Mouse (Mus musculus) large intestine, adult 2 months (tissue): ENCODE measurements around the gene Hoxb9. TPM values are rescaled to one million over a fixed set of nuclear protein-coding genes. Genes with fewer than 3 reads are reported as not detected.

Experiments
- DNase-seq: peaks from one replicate; pipeline ENCODE4 v3.0.0-alpha.2; 2012; ENCODE audit warnings: low read depth, low spot score
- WGBS: fragments of 180-500 bp; shearing (Covaris S2); methylation state at CpG from one replicate; pipeline ENCODE4 v1.1.7; 2018; 5-methylcytosine and 5-hydroxymethylcytosine counted together
- polyA plus RNA-seq: library from polyadenylated mRNA; depleted of rRNA; stranded (reverse); fragments of >200 nt; gene quantifications from 2 replicates; pipeline ENCODE4 v1.2.3, GENCODE M21; 2012

The Hoxb9 gene
- polyA plus RNA-seq, 1 experiment: 16.0 TPM

- 24% methylated on average over 8 of the region's 8 CpGs for WGBS
Measured at GRCm38 (mm10) chr11:96264390-96265020, 6.8 kb upstream of the Hoxb9 start.

DNA sequence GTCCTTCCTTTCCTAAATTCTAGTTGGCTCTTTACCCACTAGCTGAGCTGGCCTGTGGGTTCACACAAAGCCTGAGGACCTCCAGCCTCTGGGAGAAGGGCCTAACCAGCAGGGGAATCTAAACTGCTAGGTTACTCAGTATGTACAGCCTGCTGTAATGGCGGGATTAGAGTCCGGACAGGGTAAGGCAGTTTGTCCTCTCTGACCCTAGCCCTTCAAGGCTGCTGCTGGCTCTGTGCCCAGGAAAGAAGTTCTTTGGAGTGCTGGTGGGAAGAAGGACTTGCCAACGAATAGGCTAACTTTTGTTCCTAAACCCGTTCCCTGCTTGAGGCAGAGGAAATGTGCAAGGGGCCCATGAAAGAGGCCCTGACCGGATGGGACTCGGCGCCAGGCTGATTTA, 5.3 kb upstream of the Hoxb9 start:
- 9% methylated on average over 7 of the region's 7 CpGs for WGBS
- no peak for DNase-seq

More at GRCm38 (mm10) chr11:96264390-96265020, 6.8 kb upstream of the Hoxb9 start:
- no peak for DNase-seq

- WGBS: 44% methylated on average over 7 of the region's 7 CpGs
- no peak for DNase-seq
Measured at GRCm38 (mm10) chr11:96267021-96267920, 4.0 kb upstream of the Hoxb9 start.

DNA sequence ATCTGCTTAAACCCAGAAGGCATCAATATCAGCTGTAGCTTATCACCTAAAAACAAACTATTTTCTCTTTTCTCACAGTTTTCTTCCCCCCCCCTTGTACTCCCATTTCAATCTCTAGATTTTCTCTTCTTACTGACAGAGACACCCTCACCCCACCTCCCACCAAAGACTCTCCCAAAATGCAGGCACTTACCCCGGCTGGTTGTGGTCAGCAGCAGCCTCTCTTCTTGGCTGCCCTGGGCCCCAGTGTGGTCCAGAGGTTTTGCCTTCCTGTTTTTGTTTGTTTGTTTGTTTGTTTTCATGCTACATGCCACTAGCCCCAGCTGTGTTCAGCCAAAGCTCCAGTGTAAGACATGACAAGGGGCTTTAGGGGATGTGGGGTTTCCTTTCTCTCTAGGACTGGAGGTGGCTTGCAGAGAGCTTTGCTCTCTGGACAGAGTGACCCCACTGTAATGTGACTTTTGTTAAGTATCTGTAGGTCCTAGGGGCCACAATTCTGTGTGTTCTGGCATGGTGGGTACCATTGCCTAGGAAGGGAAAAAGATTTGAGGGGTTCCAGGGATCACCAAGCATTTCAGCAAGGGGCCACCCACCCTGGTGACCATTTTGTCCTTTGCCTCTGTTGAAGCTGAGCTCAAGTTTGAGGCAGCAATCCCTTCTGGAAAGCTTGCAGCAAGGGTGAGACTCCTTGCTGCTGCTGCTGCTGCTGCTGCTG, 3.1 kb upstream of the Hoxb9 start:
- WGBS: 50% methylated on average over 1 of the region's 1 CpGs

DNA sequence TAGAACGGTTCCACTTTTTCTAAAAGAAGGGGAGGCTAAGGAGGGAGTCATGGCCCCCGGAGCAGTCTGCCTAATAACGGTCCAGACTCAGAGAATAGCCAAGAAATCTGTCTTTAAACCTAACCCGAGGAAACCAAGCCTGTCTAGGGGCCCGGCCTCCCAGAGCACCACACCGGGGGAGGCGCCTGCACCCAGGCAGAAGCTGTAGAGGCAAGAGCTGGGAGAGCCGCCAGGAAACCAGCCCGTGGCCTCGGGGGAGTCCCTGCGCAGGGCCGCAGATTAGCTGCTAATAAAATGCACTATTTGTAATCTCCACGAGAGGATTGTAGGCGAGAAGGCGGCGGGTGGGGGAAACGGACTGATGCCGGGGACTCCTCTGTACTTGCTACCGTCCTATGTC, 1.4 kb upstream of the Hoxb9 start:
- WGBS: under 1% methylated on average over 19 of the region's 19 CpGs
- no peak for DNase-seq

More for the DNA sequence above, 3.1 kb upstream of the Hoxb9 start:
- DNase-seq: no peak

GRCm38 (mm10) chr11:96271541-96272011, 319 bp downstream of the Hoxb9 start:
- WGBS: under 1% methylated on average over 52 of the region's 52 CpGs
- DNase-seq: no peak

DNA sequence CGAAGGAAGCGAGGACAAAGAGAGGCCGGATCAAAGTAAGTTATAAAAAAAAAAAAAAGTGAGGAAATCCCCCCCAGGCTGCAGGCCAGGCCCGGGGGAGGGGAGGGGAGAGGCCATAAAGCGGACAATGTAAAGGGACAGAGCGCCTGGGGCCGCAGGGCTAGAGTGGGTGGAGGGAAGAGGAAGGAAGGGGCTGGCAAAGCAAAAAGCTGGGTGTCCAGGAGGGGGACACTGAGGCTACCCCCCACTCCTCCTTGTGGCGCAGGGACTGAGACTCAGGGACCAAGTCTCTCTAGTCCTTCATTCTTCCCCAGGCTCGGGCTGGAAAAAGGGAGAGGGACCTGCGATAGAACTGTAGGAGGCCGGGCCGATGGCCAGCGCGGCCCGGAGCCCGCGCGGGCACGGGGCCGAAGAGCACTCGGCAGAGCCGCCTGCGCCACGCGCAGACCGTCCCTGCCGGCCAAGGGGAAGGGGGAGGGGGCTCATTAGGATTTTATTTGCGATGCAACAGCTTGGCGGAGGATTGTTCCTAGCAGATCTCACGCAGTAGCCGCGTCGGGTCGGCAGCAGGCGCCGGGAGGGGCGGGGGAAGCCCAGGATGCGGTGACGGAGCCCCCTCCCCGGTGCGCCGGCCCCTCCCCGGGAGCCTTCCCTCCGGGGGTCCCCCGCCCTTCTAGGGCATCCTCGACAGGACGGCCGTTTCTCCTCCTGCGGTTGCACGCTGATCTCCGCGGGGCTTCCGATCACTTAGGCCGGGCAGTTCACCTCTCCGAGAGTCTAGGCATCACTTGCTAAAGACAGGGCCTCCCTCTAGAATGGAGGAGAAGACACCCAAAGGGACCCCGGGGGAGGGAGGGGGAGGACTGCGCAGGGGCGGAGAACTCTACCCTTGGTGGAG, 1.0 kb downstream of the Hoxb9 start:
- DNase-seq: no peak
- WGBS: 2% methylated on average over 57 of the region's 58 CpGs

GRCm38 (mm10) chr11:96274428-96274827, 3.2 kb downstream of the Hoxb9 start:
- WGBS: 35% methylated on average over 10 of the region's 10 CpGs
- DNase-seq: no peak

GRCm38 (mm10) chr11:96275896-96276295, 4.6 kb downstream of the Hoxb9 start:
- 26% methylated on average over 4 of the region's 4 CpGs for WGBS
- DNase-seq: no peak

- DNase-seq: no peak
- whole genome bisulfite sequencing: 2% methylated on average over 35 of the region's 35 CpGs
Measured at GRCm38 (mm10) chr11:96277151-96278044, 6.1 kb downstream of the Hoxb9 start.

- 5% methylated on average over 14 of the region's 14 CpGs for WGBS
- DNase-seq: no peak
Measured at GRCm38 (mm10) chr11:96278324-96278723, 7.1 kb downstream of the Hoxb9 start.

DNA sequence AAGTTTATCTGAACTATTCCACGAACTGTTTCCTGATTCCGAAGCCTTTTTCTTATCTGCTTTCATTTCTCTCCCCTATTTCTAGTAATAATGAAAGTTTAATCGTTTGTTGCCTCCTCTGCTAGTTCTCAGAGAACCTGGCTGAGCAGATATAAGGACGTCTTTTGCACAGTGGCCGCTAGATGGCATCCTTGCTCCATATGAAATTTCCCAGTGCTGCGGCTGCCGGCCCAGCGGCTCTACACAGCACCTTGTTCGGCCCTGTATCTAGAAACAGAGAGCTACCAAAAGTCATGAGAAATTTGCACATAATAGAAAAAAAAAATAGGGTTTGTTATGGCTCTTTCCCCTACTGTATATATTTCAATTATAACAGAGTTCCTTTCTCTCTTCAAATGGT, 7.5 kb downstream of the Hoxb9 start:
- under 1% methylated on average over 9 of the region's 9 CpGs for whole genome bisulfite sequencing
- DNase-seq: no peak

DNA sequence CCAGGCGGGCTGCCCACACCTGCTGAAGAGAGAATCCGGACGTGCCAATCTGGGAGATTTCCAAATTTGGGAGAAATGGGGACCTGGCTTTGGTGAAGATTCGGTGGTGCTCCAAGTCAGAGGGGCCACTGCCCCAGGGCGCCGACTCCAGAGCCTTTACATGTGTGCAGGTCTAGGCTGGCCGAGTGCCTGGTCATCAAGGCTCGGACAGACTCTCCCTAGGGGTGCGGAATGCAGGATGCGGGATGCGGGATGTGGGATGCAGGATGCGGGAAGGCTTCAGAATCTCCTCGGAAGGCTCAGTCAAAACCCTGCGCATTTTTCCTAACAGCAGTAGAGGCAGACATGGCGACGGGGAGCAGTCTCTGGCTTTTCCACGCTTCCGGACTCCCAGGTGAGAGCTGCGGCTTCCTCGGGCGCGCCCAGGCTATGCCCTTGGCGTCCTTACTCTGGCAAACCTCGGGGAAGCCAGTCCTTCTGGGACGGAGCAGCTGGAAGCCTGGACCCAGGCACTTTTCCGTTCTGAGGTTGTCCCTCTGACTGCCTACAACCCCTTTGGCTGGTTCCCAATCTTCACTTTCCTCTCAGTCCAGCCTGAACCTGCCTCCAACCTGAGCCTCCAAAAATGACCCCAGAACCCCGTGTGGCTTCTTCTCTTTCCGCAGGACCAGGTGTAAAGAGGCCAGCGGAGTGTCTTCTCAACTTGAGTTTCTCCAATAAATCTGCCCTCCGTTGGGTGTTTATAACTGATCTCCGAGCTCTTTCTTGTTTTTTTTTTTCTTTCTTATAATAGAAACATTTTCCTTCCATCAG, 8.4 kb downstream of the Hoxb9 start:
- WGBS: 9% methylated on average over 31 of the region's 31 CpGs
- no peak for DNase-seq

GRCm38 (mm10) chr11:96280399-96281378, 9.4 kb downstream of the Hoxb9 start:
- WGBS: 22% methylated on average over 8 of the region's 8 CpGs

DNA sequence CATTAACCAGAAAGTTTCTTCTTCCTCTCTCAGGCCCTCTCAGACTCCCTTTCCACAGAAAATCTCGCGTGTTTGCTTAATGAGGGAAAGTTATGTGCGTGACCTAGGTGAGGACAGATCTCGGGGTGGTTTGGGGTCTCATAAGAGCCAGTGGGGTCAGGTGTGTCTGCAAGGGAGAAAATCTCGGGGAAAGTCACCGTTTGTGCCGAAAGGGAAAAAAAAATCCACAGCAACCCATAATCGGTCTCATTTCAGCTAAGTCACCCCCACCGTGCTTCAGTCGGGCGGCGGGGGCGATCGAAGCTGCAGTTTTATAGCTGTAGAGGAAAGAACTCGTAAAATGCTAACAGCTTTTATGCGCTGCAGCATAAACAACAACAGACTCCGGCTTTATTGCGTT, 10.1 kb downstream of the Hoxb9 start:
- no peak for DNase-seq
- 10% methylated on average over 18 of the region's 18 CpGs for WGBS

More at GRCm38 (mm10) chr11:96280399-96281378, 9.4 kb downstream of the Hoxb9 start:
- no peak for DNase-seq

DNA sequence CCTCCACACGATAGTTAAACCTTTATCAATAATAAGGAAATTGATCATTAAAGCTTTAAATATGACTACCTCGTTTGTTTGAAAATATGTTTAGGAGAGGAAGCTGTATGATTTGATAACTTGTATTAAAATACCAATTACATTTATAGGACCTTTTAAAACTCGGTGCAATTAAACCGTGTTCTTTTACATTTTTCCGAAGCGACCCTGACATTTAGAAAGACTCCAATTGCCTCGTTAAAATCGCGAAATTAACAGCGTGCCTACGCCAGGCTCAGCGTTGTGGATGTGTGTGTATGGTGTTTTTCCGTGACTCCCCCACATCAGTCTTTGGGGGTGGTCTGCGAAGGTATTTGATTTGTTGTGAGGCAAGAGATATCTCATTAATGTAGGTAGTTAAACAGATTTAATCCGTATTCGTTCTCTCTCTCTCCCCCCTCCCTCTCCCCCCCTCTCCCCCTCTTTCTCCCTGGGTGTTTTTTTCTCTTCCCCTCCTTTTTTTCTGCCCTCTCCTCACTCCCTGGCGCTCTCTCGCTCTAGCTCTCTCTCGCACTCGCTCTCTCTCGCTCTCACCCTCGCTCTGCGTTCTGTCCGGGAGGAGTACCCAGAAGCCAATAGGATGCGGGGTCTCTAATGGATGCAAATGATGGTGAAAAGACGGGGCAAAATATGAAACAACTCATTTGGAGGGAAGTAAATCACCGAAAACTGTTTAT, 10.8 kb downstream of the Hoxb9 start, which contains the start of gene Hoxb8:
Gene Hoxb8, plus strand, starts transcription at position 51 of the 716 bp plus-strand sequence.
- DNase-seq: no peak
- 5% methylated on average over 27 of the region's 27 CpGs for WGBS
